Mouse (Mus musculus) kidney, postnatal 0 days (tissue): ENCODE results near the gene Cd248. TPM values are rescaled to one million over a fixed set of nuclear protein-coding genes. Genes with fewer than 3 reads are reported as not detected.
A peak's percentile ranks its signal among the peaks of the same experiment; 100 is the strongest.

Experiments
- ATAC-seq: fragments of 200-750 bp; cut with Nextera tagmentation; replicated peaks from 2 replicates; pipeline ENCODE4 v1.8.0; 2017; ENCODE audit warnings: low read depth, moderate number of reproducible peaks, moderate TSS enrichment, moderate library complexity; ENCODE audit not compliant: low FRiP score
- DNase-seq: peaks from one replicate; pipeline ENCODE4 v3.0.0-alpha.2; 2016; ENCODE audit warnings: low spot score
- H3K27ac ChIP-seq: fragments of 300-500 bp; sonication (generic); 2 replicates; pipeline ENCODE4 v1.5.1; 2014; ENCODE audit warnings: mild to moderate bottlenecking
- H3K27me3 ChIP-seq: fragments of 300-500 bp; sonication (generic); 2 replicates; pipeline ENCODE4 v1.6.1; 2014; ENCODE audit warnings: low read length, mixed read lengths; ENCODE audit not compliant: insufficient read depth
- H3K36me3 ChIP-seq: fragments of 300-500 bp; sonication (generic); 2 replicates; pipeline ENCODE4 v1.6.1; 2014; ENCODE audit warnings: low read length, mixed read lengths; ENCODE audit not compliant: insufficient read depth
- H3K4me1 ChIP-seq: fragments of 300-500 bp; sonication (generic); replicated peaks from 2 replicates; pipeline ENCODE4 v1.6.1; 2014; ENCODE audit warnings: antibody characterized with exemption, low read length, mixed read lengths; ENCODE audit not compliant: insufficient read depth
- H3K4me2 ChIP-seq: fragments of 300-500 bp; sonication (generic); 2 replicates; pipeline ENCODE4 v1.6.1; 2014; ENCODE audit warnings: mild to moderate bottlenecking, low read length, moderate library complexity, mixed read lengths
- H3K4me3 ChIP-seq: fragments of 300-500 bp; sonication (generic); replicated peaks from 2 replicates; pipeline ENCODE4 v1.5.1; 2014; ENCODE audit warnings: low read depth, low read length
- H3K9ac ChIP-seq: fragments of 300-500 bp; sonication (generic); 2 replicates; pipeline ENCODE4 v1.6.1; 2014; ENCODE audit warnings: low read depth, low read length
- H3K9me3 ChIP-seq: fragments of 300-500 bp; sonication (generic); replicated peaks from 2 replicates; pipeline ENCODE4 v1.6.1; 2016; ENCODE audit warnings: low read length, inconsistent platforms, mixed read lengths
- CTCF ChIP-seq: IDR thresholded peaks from 2 replicates; pipeline ENCODE4 v1.5.1; 2016; ENCODE audit warnings: antibody characterized with exemption, low read depth, mild to moderate bottlenecking, moderate library complexity
- WGBS: fragments of 180-500 bp; shearing (Covaris S2); extraction: QIAGEN DNeasy Blood & Tissue Kit; methylation state at CpG from one replicate; pipeline ENCODE4 v1.1.7; 2014; 5-methylcytosine and 5-hydroxymethylcytosine counted together
- polyA plus RNA-seq: library from polyadenylated mRNA; unstranded; fragments of >200 nt; fragmentation: Nextera tagmentation; extraction: Ambion mirVana; gene quantifications from 2 replicates; pipeline ENCODE4 v1.2.1, GENCODE M21; 2015

Gene Cd248
- polyA plus RNA-seq, 1 experiment from 2014 or later = 40.6 TPM

DNA sequence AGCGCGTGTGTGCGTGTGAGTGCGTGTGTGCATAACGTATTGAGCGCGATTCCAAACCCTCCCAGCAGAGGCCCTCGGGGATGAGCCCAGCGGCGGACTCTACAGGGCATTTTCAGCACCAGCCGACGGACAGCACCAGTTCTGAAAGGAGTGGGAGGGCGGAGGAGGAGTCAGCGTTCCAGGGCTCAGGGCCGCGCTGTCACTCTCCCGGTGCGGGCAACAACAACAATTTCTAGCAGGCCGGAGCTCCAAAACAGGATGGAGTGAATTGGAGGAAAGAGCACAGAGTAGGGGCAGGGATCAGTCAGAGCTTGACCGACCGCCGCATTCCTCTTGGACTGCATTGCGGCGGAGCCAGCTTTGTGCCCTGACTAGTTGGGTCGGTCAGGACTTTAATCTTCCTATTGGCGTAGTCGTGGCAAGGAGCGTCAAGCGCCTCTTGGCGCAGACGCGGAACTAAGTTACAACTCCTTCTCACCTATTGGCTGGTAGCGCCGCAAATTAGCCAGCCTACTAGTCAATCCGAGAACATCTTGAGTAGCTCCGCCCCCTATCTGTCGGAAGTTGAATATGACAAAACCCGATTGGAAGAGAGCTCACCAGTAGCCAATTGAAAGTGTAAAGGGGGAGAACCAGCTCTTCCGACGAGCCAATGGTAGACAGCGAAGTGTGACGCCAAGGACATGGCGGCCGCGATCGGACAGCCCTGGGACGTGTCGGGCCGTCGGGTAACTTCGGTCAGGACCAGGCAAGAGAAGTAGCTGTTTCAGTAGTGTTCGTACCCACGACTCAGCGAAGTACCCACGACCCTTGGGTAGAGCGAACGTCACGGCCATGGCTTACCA, 20.2 kb downstream of the Cd248 start, which contains the start of gene Yif1a:
Yif1a (plus strand) TSS at position 655 of the 845 bp plus-strand sequence.
- Histone ChIP-seq H3K27ac (peak within 1 kb of the TSS; percentile 78), H3K9ac (peak within 1 kb of the TSS; percentile 63), H3K9me3 (no peaks in the 10 kb centered on the region), H3K4me2 (peak within 1 kb of the TSS; percentile 70), H3K36me3 (0 out of 2 replicates have a peak, but pooled peaks cover 10% of the 10 kb centered on the region), H3K4me3 (peak within 1 kb of the TSS; percentile 67), H3K4me1 (peaks cover 4% of the 10 kb centered on the region; the same call in 1 of the 2 replicates), H3K27me3 (peaks cover 20% of the 10 kb centered on the region; the same call in 1 of the 2 replicates)
- peak; percentile 91 for ATAC-seq
- peak; percentile 100 for DNase-seq
- under 1% methylated on average over 58 of the region's 58 CpGs for WGBS
- TF ChIP-seq CTCF = peak; percentile 66

- ATAC-seq = no peak
- Histone ChIP-seq H3K4me1 (peaks cover 4% of the 10 kb centered on the region; the same call in 1 of the 2 replicates), H3K4me2 (peak overlapping the region; percentile 70), H3K36me3 (0 out of 2 replicates have a peak, but pooled peaks cover 10% of the 10 kb centered on the region), H3K27me3 (peaks cover 15% of the 10 kb centered on the region; the same call in 1 of the 2 replicates), H3K9ac (peak overlapping the region; percentile 63), H3K4me3 (no peak overlapping the region), H3K9me3 (no peaks in the 10 kb centered on the region), H3K27ac (no peak overlapping the region)
- no peak for DNase-seq
- WGBS = 88% methylated on average over 4 of the region's 4 CpGs
- no peak for TF ChIP-seq CTCF
Measured at GRCm38 (mm10) chr19:5089324-5089723, 21.4 kb downstream of the Cd248 start.

- no peak overlapping the region for H3K27ac ChIP-seq
- H3K27me3 ChIP-seq = no peaks in the 10 kb centered on the region
- ATAC-seq (no peak), DNase-seq (no peak)
- H3K9ac ChIP-seq = no peak overlapping the region
- no peaks in the 10 kb centered on the region for H3K9me3 ChIP-seq
- no peaks in the 10 kb centered on the region; the same call in 1 of the 2 replicates for H3K4me1 ChIP-seq
- 89% methylated on average over 10 of the region's 10 CpGs for WGBS
- 0 out of 2 replicates have a peak, but pooled peaks cover 10% of the 10 kb centered on the region for H3K36me3 ChIP-seq
- no peak for TF ChIP-seq CTCF
- no peak overlapping the region for H3K4me2 ChIP-seq
- no peak overlapping the region for H3K4me3 ChIP-seq
Measured at GRCm38 (mm10) chr19:5092083-5092482, 24.2 kb downstream of the Cd248 start.

GRCm38 (mm10) chr19:5093481-5094242, 25.8 kb downstream of the Cd248 start:
- H3K9ac ChIP-seq = no peak overlapping the region
- 73% methylated on average over 12 of the region's 12 CpGs for WGBS
- no peak for TF ChIP-seq CTCF

GRCm38 (mm10) chr19:5094243-5094632, 26.4 kb downstream of the Cd248 start:
- 1% methylated on average over 21 of the region's 21 CpGs for WGBS
- no peak overlapping the region for H3K4me3 ChIP-seq
- no peaks in the 10 kb centered on the region for H3K27me3 ChIP-seq
- H3K4me1 ChIP-seq = peaks cover 10% of the 10 kb centered on the region
- TF ChIP-seq CTCF = peak; percentile 92
- peak; percentile 71 for ATAC-seq
- no peak overlapping the region for H3K4me2 ChIP-seq
- H3K9me3 ChIP-seq = no peaks in the 10 kb centered on the region
- peak; percentile 94 for DNase-seq
- H3K27ac ChIP-seq = no peak overlapping the region
- 0 out of 2 replicates have a peak, but pooled peaks cover 10% of the 10 kb centered on the region for H3K36me3 ChIP-seq
- no peak overlapping the region for H3K9ac ChIP-seq

More at GRCm38 (mm10) chr19:5093481-5094242, 25.8 kb downstream of the Cd248 start:
- Histone ChIP-seq H3K4me3 (no peak overlapping the region), H3K4me1 (peaks cover 8% of the 10 kb centered on the region), H3K9me3 (no peaks in the 10 kb centered on the region), H3K36me3 (0 out of 2 replicates have a peak, but pooled peaks cover 10% of the 10 kb centered on the region), H3K4me2 (no peak overlapping the region), H3K27ac (no peak overlapping the region), H3K27me3 (no peaks in the 10 kb centered on the region)
- DNase-seq (no peak), ATAC-seq (0 out of 2 replicates have a peak, but pooled peaks have one; percentile 1)
